Comparison of ENCODE assay signal across 7 mouse cellular contexts in genomic region chr16:91648220-91648550, GRCm38 (mm10). TPM values are rescaled to one million over a fixed set of nuclear protein-coding genes. Genes with fewer than 3 reads are reported as not detected.
A peak's percentile ranks its signal among the peaks of the same experiment; 100 is the strongest.
DNase-seq lines count a peak whose midpoint lies in the region; ATAC-seq and TF ChIP-seq lines count a peak whose summit lies in the region.

No protein-coding gene starts in this region.

- WGBS in intestine, embryonic 14.5 days, result under 1% methylated on average over 25 of the region's 25 CpGs
- under 1% methylated on average over 25 of the region's 25 CpGs for WGBS in limb, embryonic 10.5 days
- 2% methylated on average over 24 of the region's 25 CpGs for WGBS in midbrain, embryonic 12.5 days

- H3K9me3 ChIP-seq in intestine, embryonic 14.5 days (ENCODE audit: control insufficient read depth, low read length), result no peaks in the 10 kb centered on the region
- H3K9me3 ChIP-seq in limb, embryonic 10.5 days (replicated peaks), result no peaks in the 10 kb centered on the region
- no peaks in the 10 kb centered on the region for H3K9me3 ChIP-seq in midbrain, embryonic 12.5 days

- H3K4me2 ChIP-seq in intestine, embryonic 14.5 days (ENCODE audit: low read length), result peak overlapping the region; percentile 72
- H3K4me2 ChIP-seq in midbrain, embryonic 12.5 days (replicated peaks), result peak overlapping the region; percentile 65

- peak overlapping the region; percentile 100 for H3K27ac ChIP-seq in gastrocnemius, adult 2 months
- H3K27ac ChIP-seq in intestine, embryonic 14.5 days (ENCODE audit: low read depth), result peak overlapping the region; percentile 98
- H3K27ac ChIP-seq in limb, embryonic 10.5 days, result peak overlapping the region; percentile 99
- H3K27ac ChIP-seq in midbrain, embryonic 12.5 days (replicated peaks), result peak overlapping the region; percentile 98

- H3K4me1 ChIP-seq in intestine, embryonic 14.5 days (replicated peaks; ENCODE audit: control insufficient read depth, insufficient read depth, low read length), result peaks cover 3% of the 10 kb centered on the region; the same call in 1 of the 2 replicates
- H3K4me1 ChIP-seq in limb, embryonic 10.5 days, result peaks cover 12% of the 10 kb centered on the region
- peaks cover 17% of the 10 kb centered on the region for H3K4me1 ChIP-seq in midbrain, embryonic 12.5 days

- no peaks in the 10 kb centered on the region for H3K27me3 ChIP-seq in intestine, embryonic 14.5 days (replicated peaks; ENCODE audit: control insufficient read depth, insufficient read depth, low read length)
- H3K27me3 ChIP-seq in limb, embryonic 10.5 days (ENCODE audit: low read depth, poor library complexity, severe bottlenecking), result no peaks in the 10 kb centered on the region
- H3K27me3 ChIP-seq in midbrain, embryonic 12.5 days, result no peaks in the 10 kb centered on the region

- peaks cover 19% of the 10 kb centered on the region for H3K36me3 ChIP-seq in intestine, embryonic 14.5 days (ENCODE audit: control insufficient read depth, insufficient read depth, low read length)
- peaks cover 31% of the 10 kb centered on the region for H3K36me3 ChIP-seq in limb, embryonic 10.5 days
- H3K36me3 ChIP-seq in midbrain, embryonic 12.5 days, result peaks cover 12% of the 10 kb centered on the region

- TF ChIP-seq CTCF in gastrocnemius, adult 2 months (IDR thresholded peaks at IDR 0.05), result no peak

- H3K4me3 ChIP-seq in gastrocnemius, adult 2 months, result peak overlapping the region; percentile 75
- H3K4me3 ChIP-seq in intestine, embryonic 14.5 days (ENCODE audit: low read depth, low read length), result peak overlapping the region; percentile 97
- peak overlapping the region; percentile 88 for H3K4me3 ChIP-seq in limb, embryonic 10.5 days
- H3K4me3 ChIP-seq in midbrain, embryonic 12.5 days, result peak overlapping the region; percentile 85

- H3K9ac ChIP-seq in intestine, embryonic 14.5 days (ENCODE audit: low read length), result peak overlapping the region; percentile 98
- peak overlapping the region; percentile 84 for H3K9ac ChIP-seq in midbrain, embryonic 12.5 days (replicated peaks)

- intact Hi-C loops in gastrocnemius, adult 2 months (cut with DNase I), result loop anchor here (5.0 kb wide), 2 partner anchors 39 to 79 kb away; partner anchors contain the start of genes Cryzl1, Donson and Itsn1

- peak; percentile 87 to 96 for DNase-seq in adrenal gland, adult (ENCODE audit: inconsistent age in 2 of 2, low spot score in 1 of 2)
- peak; percentile 82 to 88 for DNase-seq in cerebellum, postnatal 25 days
- DNase-seq in gastrocnemius, adult 2 months, result peak; percentile 87
- peak; percentile 92 for DNase-seq in intestine, embryonic 14.5 days (ENCODE audit: low spot score)
- DNase-seq in limb, embryonic 10.5 days (ENCODE audit: low spot score), result peak; percentile 89
- peak; percentile 73 to 79 for DNase-seq in spleen, adult 18-20 months

- peak; percentile 56 for ATAC-seq in intestine, embryonic 14.5 days (replicated peaks; ENCODE audit: low FRiP score, low TSS enrichment, low read depth)
- peak; percentile 55 for ATAC-seq in midbrain, embryonic 12.5 days (ENCODE audit: low FRiP score, low read depth)

RNA-seq across cellular contexts. Expression of gene Son, which starts 0.9 kb away (rescaled TPM):
- 100 to 1,000 TPM; 113 to 116 TPM for total RNA-seq in gastrocnemius, adult 2 months (2021)
- 138 and 146 TPM in 2 replicates for polyA plus RNA-seq in intestine, embryonic 14.5 days (2014; fragmentation: Nextera tagmentation; extraction: Ambion mirVana)
- 105 and 122 TPM in 2 replicates for polyA plus RNA-seq in limb, embryonic 10.5 days (2016; fragmentation: Nextera tagmentation; extraction: Ambion mirVana)
- polyA plus RNA-seq in midbrain, embryonic 12.5 days (2016; fragmentation: Nextera tagmentation; extraction: Ambion mirVana), result 163 and 170 TPM in 2 replicates

RNA-seq across cellular contexts. Expression of gene Gart, which starts 1.4 kb away (rescaled TPM):
- 10 to 100 TPM; 58.4 to 66.2 TPM for total RNA-seq in gastrocnemius, adult 2 months (2021)
- polyA plus RNA-seq in intestine, embryonic 14.5 days (2014; fragmentation: Nextera tagmentation; extraction: Ambion mirVana), result 125 and 137 TPM in 2 replicates
- polyA plus RNA-seq in limb, embryonic 10.5 days (2016; fragmentation: Nextera tagmentation; extraction: Ambion mirVana), result 178 and 199 TPM in 2 replicates
- 100 and 102 TPM in 2 replicates for polyA plus RNA-seq in midbrain, embryonic 12.5 days (2016; fragmentation: Nextera tagmentation; extraction: Ambion mirVana)

RNA-seq across cellular contexts. Expression of gene Dnajc28, which starts 29.4 kb away (rescaled TPM):
- total RNA-seq in gastrocnemius, adult 2 months (2021), result 10 to 100 TPM; 15.8 to 21.8 TPM
- 2.4 and 2.8 TPM in 2 replicates for polyA plus RNA-seq in intestine, embryonic 14.5 days (2014; fragmentation: Nextera tagmentation; extraction: Ambion mirVana)
- 3.0 and 4.6 TPM in 2 replicates for polyA plus RNA-seq in limb, embryonic 10.5 days (2016; fragmentation: Nextera tagmentation; extraction: Ambion mirVana)
- 6.8 and 7.8 TPM in 2 replicates for polyA plus RNA-seq in midbrain, embryonic 12.5 days (2016; fragmentation: Nextera tagmentation; extraction: Ambion mirVana)

RNA-seq across cellular contexts. Expression of gene Donson, which starts 40.4 kb away (rescaled TPM):
- 1 to 10 TPM in 1 of 2 experiments, under 1 TPM in 1; 0.92 to 1.6 TPM for total RNA-seq in gastrocnemius, adult 2 months (2021)
- 24.3 and 24.7 TPM in 2 replicates for polyA plus RNA-seq in intestine, embryonic 14.5 days (2014; fragmentation: Nextera tagmentation; extraction: Ambion mirVana)
- 41.0 and 43.2 TPM in 2 replicates for polyA plus RNA-seq in limb, embryonic 10.5 days (2016; fragmentation: Nextera tagmentation; extraction: Ambion mirVana)
- polyA plus RNA-seq in midbrain, embryonic 12.5 days (2016; fragmentation: Nextera tagmentation; extraction: Ambion mirVana), result 33.6 and 35.5 TPM in 2 replicates

RNA-seq across cellular contexts. Expression of gene Tmem50b, which starts 50.6 kb away (rescaled TPM):
- 10 to 100 TPM; 16.0 to 17.7 TPM for total RNA-seq in gastrocnemius, adult 2 months (2021)
- polyA plus RNA-seq in intestine, embryonic 14.5 days (2014; fragmentation: Nextera tagmentation; extraction: Ambion mirVana), result 29.1 and 31.1 TPM in 2 replicates
- 19.8 and 25.7 TPM in 2 replicates for polyA plus RNA-seq in limb, embryonic 10.5 days (2016; fragmentation: Nextera tagmentation; extraction: Ambion mirVana)
- polyA plus RNA-seq in midbrain, embryonic 12.5 days (2016; fragmentation: Nextera tagmentation; extraction: Ambion mirVana), result 42.6 and 43.6 TPM in 2 replicates

Comparison
In these comparisons a context has a peak if more than half of its experiments do, and no peak if none do; other contexts are left out.
1. Peak in every context shown above with its lines: DNase-seq, ATAC-seq, H3K4me3 ChIP-seq and H3K27ac ChIP-seq.